Mouse (Mus musculus) cerebellum, adult 8-10 months (tissue): ENCODE data around the gene Ano8.
"Not testable (repeated sequence)": the region's sequence is repeated elsewhere in the genome, so short reads cannot be mapped to it uniquely, and the experiment has no call there.

Experiments used
- DNase-seq: peaks from one replicate; pipeline ENCODE4 v3.0.0; 2022

Gene Ano8

GRCm38 (mm10) chr8:71432935-71433334 is 52.8 kb downstream of the Ano8 start:
- not testable (repeated sequence) for DNase-seq
